Mouse (Mus musculus) heart, embryonic 13.5 days (tissue): ENCODE data around the gene Olfr1242. TPM values are rescaled to one million over a fixed set of nuclear protein-coding genes. Genes with fewer than 3 reads are reported as not detected.

Experiments
- ATAC-seq: fragments of 200-750 bp; cut with Nextera tagmentation; 2 replicates; pipeline ENCODE4 v1.8.0; 2017; ENCODE audit warnings: moderate TSS enrichment; ENCODE audit not compliant: insufficient number of reproducible peaks, low FRiP score, low TSS enrichment; ENCODE audit errors: extremely low read depth
- H3K27ac ChIP-seq: fragments of 300-500 bp; sonication (generic); replicated peaks from 2 replicates; pipeline ENCODE4 v1.5.1; 2015; ENCODE audit warnings: moderate library complexity, mild to moderate bottlenecking, inconsistent platforms
- H3K27me3 ChIP-seq: fragments of 300-500 bp; sonication (generic); replicated peaks from 2 replicates; pipeline ENCODE4 v1.6.1; 2015; ENCODE audit warnings: mild to moderate bottlenecking, inconsistent platforms
- H3K36me3 ChIP-seq: fragments of 300-500 bp; sonication (generic); 2 replicates; pipeline ENCODE4 v1.6.1; 2015; ENCODE audit warnings: mild to moderate bottlenecking, inconsistent platforms
- H3K4me1 ChIP-seq: fragments of 300-500 bp; sonication (generic); 2 replicates; pipeline ENCODE4 v1.6.1; 2015; ENCODE audit warnings: inconsistent platforms
- H3K4me2 ChIP-seq: fragments of 300-500 bp; sonication (generic); 2 replicates; pipeline ENCODE4 v1.6.1; 2015; ENCODE audit warnings: inconsistent platforms, mild to moderate bottlenecking, moderate library complexity
- H3K4me3 ChIP-seq: fragments of 300-500 bp; sonication (generic); 2 replicates; pipeline ENCODE4 v1.5.1; 2015; ENCODE audit warnings: moderate library complexity, mild to moderate bottlenecking, inconsistent platforms
- H3K9ac ChIP-seq: fragments of 300-500 bp; sonication (generic); 2 replicates; pipeline ENCODE4 v1.6.1; 2015; ENCODE audit warnings: inconsistent platforms, mild to moderate bottlenecking, moderate library complexity
- H3K9me3 ChIP-seq: fragments of 300-500 bp; sonication (generic); 2 replicates; pipeline ENCODE4 v1.6.1; 2016; ENCODE audit warnings: inconsistent platforms
- WGBS: fragments of 180-500 bp; shearing (Covaris S2); methylation state at CpG from one replicate; pipeline ENCODE4 v1.1.7; 2015; ENCODE audit warnings: mixed read lengths; 5-methylcytosine and 5-hydroxymethylcytosine counted together
- polyA plus RNA-seq: library from polyadenylated mRNA; unstranded; fragments of >200 nt; fragmentation: Nextera tagmentation; extraction: Ambion mirVana; gene quantifications from 2 replicates; pipeline ENCODE4 v1.2.1, GENCODE M21; 2015

Gene Olfr1242
- polyA plus RNA-seq: not detected in 2 replicates

- Histone ChIP-seq H3K4me2 (no peak within 1 kb of the TSS), H3K27ac (no peak within 1 kb of the TSS), H3K4me1 (no peaks in the 10 kb centered on the region), H3K9me3 (no peaks in the 10 kb centered on the region), H3K27me3 (no peaks in the 10 kb centered on the region), H3K9ac (no peak within 1 kb of the TSS), H3K4me3 (no peak within 1 kb of the TSS), H3K36me3 (no peaks in the 10 kb centered on the region)
- WGBS: 70% methylated on average over 1 of the region's 1 CpGs
- no peak for ATAC-seq
Observed at GRCm38 (mm10) chr2:89498235-89498634, at the start of gene Olfr1242. Olfr1242 (minus strand) TSS chr2:89498335.

GRCm38 (mm10) chr2:89544516-89544915, 46.4 kb upstream of the Olfr1242 start:
- H3K9ac ChIP-seq: no peak overlapping the region
- no peaks in the 10 kb centered on the region for H3K36me3 ChIP-seq
- H3K27me3 ChIP-seq: no peaks in the 10 kb centered on the region
- no peaks in the 10 kb centered on the region for H3K9me3 ChIP-seq
- H3K4me3 ChIP-seq: no peak overlapping the region
- no peaks in the 10 kb centered on the region for H3K4me1 ChIP-seq
- H3K27ac ChIP-seq: no peak overlapping the region
- WGBS: 62% methylated on average over 2 of the region's 2 CpGs
- no peak for ATAC-seq
- no peak overlapping the region for H3K4me2 ChIP-seq

GRCm38 (mm10) chr2:89539923-89540322, 41.8 kb upstream of the Olfr1242 start:
- 40% methylated on average over 1 of the region's 1 CpGs for WGBS

GRCm38 (mm10) chr2:89531387-89531786, 33.3 kb upstream of the Olfr1242 start, which contains the start of gene Olfr1243:
Olfr1243 (minus strand) TSS chr2:89531487.
- no peaks in the 10 kb centered on the region for H3K9me3 ChIP-seq
- no peak within 1 kb of the TSS for H3K4me3 ChIP-seq
- H3K9ac ChIP-seq: no peak within 1 kb of the TSS
- 85% methylated on average over 1 of the region's 1 CpGs for WGBS
- H3K36me3 ChIP-seq: no peaks in the 10 kb centered on the region
- ATAC-seq: no peak
- H3K27me3 ChIP-seq: no peaks in the 10 kb centered on the region
- H3K4me2 ChIP-seq: no peak within 1 kb of the TSS
- H3K27ac ChIP-seq: no peak within 1 kb of the TSS
- H3K4me1 ChIP-seq: no peaks in the 10 kb centered on the region

More at GRCm38 (mm10) chr2:89539923-89540322, 41.8 kb upstream of the Olfr1242 start:
- Histone ChIP-seq H3K9me3 (no peaks in the 10 kb centered on the region), H3K36me3 (no peaks in the 10 kb centered on the region), H3K27me3 (no peaks in the 10 kb centered on the region), H3K4me3 (no peak overlapping the region), H3K9ac (no peak overlapping the region), H3K4me2 (no peak overlapping the region), H3K4me1 (no peaks in the 10 kb centered on the region), H3K27ac (no peak overlapping the region)
- ATAC-seq: no peak

GRCm38 (mm10) chr2:89487026-89487425, 11.1 kb downstream of the Olfr1242 start, which contains the start of gene Olfr1241:
Olfr1241 (minus strand) TSS chr2:89487126.
- no peak within 1 kb of the TSS for H3K9ac ChIP-seq
- H3K27ac ChIP-seq: no peak within 1 kb of the TSS
- no peaks in the 10 kb centered on the region for H3K9me3 ChIP-seq
- ATAC-seq: no peak
- H3K36me3 ChIP-seq: no peaks in the 10 kb centered on the region
- no peak within 1 kb of the TSS for H3K4me2 ChIP-seq
- no peaks in the 10 kb centered on the region for H3K4me1 ChIP-seq
- H3K4me3 ChIP-seq: no peak within 1 kb of the TSS
- H3K27me3 ChIP-seq: no peaks in the 10 kb centered on the region

- Histone ChIP-seq H3K9me3 (no peaks in the 10 kb centered on the region), H3K9ac (no peak within 1 kb of the TSS), H3K4me1 (no peaks in the 10 kb centered on the region), H3K4me3 (no peak within 1 kb of the TSS), H3K4me2 (no peak within 1 kb of the TSS), H3K36me3 (no peaks in the 10 kb centered on the region), H3K27me3 (no peaks in the 10 kb centered on the region), H3K27ac (no peak within 1 kb of the TSS)
- no peak for ATAC-seq
- WGBS: 73% methylated on average over 3 of the region's 3 CpGs
Observed at GRCm38 (mm10) chr2:89442900-89443299, 55.2 kb downstream of the Olfr1242 start, which contains the start of gene Olfr1240. Olfr1240 (minus strand) TSS chr2:89443000.

Other genes starting within 250 kb of the Olfr1242 start
- gene Olfr1228, start 244.3 kb downstream of the Olfr1242 start, polyA plus RNA-seq: not detected in 2 replicates
- not detected in 2 replicates for gene Olfr1229, start 210.3 kb downstream of the Olfr1242 start, polyA plus RNA-seq
- not detected in 2 replicates for gene Olfr1230, start 201.1 kb downstream of the Olfr1242 start, polyA plus RNA-seq
- not detected in 2 replicates for gene Olfr1231, start 191.3 kb downstream of the Olfr1242 start, polyA plus RNA-seq
- gene Olfr1232, start 168.7 kb downstream of the Olfr1242 start, polyA plus RNA-seq: not detected in 2 replicates
- not detected in 2 replicates for gene Olfr1233, start 155.9 kb downstream of the Olfr1242 start, polyA plus RNA-seq
- gene Olfr1234, start 133.5 kb downstream of the Olfr1242 start, polyA plus RNA-seq: not detected in 2 replicates
- gene Olfr1238, start 88.7 kb downstream of the Olfr1242 start, polyA plus RNA-seq: not detected in 2 replicates
- not detected in 2 replicates for gene Olfr1239, start 77.9 kb downstream of the Olfr1242 start, polyA plus RNA-seq
- gene Olfr1240, start 55.3 kb downstream of the Olfr1242 start, polyA plus RNA-seq: not detected in 2 replicates
- not detected in 2 replicates for gene Olfr1241, start 11.2 kb downstream of the Olfr1242 start, polyA plus RNA-seq
- gene Olfr1243, start 33.2 kb upstream of the Olfr1242 start, polyA plus RNA-seq: not detected in 2 replicates
- gene Olfr1245, start 80.1 kb upstream of the Olfr1242 start, polyA plus RNA-seq: not detected in 2 replicates
- not detected in 2 replicates for gene Olfr1246, start 94.8 kb upstream of the Olfr1242 start, polyA plus RNA-seq
- gene Olfr1247, start 115.8 kb upstream of the Olfr1242 start, polyA plus RNA-seq: not detected in 2 replicates
- gene Olfr1248, start 119.9 kb upstream of the Olfr1242 start, polyA plus RNA-seq: not detected in 2 replicates
- gene Olfr1249, start 136.6 kb upstream of the Olfr1242 start, polyA plus RNA-seq: not detected in 2 replicates
- gene Olfr1250, start 163.1 kb upstream of the Olfr1242 start, polyA plus RNA-seq: not detected in 2 replicates
- not detected in 2 replicates for gene Olfr1251, start 173.6 kb upstream of the Olfr1242 start, polyA plus RNA-seq
- not detected in 2 replicates for gene Olfr1252, start 226.7 kb upstream of the Olfr1242 start, polyA plus RNA-seq